Mouse (Mus musculus) brain, embryonic 18.5 days (tissue): ENCODE data around the gene Speg.

Source experiments
- DNase-seq: peaks from one replicate; pipeline ENCODE4 v3.0.0-alpha.2; 2012; ENCODE audit warnings: low read depth, low spot score

Gene Speg

GRCm38 (mm10) chr1:75442171-75442570 lies 67.1 kb downstream of the Speg start:
- DNase-seq: no peak

GRCm38 (mm10) chr1:75442811-75443210 lies 67.7 kb downstream of the Speg start:
- DNase-seq: no peak

- DNase-seq: no peak
Observed at GRCm38 (mm10) chr1:75443247-75444024, 68.3 kb downstream of the Speg start.

- DNase-seq: no peak
Observed at GRCm38 (mm10) chr1:75444208-75444607, 69.1 kb downstream of the Speg start.

GRCm38 (mm10) chr1:75445141-75445701 lies 70.1 kb downstream of the Speg start:
- DNase-seq: no peak

- no peak for DNase-seq
Observed at GRCm38 (mm10) chr1:75445751-75446611, 70.9 kb downstream of the Speg start.

GRCm38 (mm10) chr1:75446656-75447055 lies 71.6 kb downstream of the Speg start:
- DNase-seq: no peak

GRCm38 (mm10) chr1:75447265-75448051 lies 72.4 kb downstream of the Speg start:
- DNase-seq: no peak

- DNase-seq: no peak
Observed at GRCm38 (mm10) chr1:75448052-75448431, 72.9 kb downstream of the Speg start.

- DNase-seq: no peak
Observed at GRCm38 (mm10) chr1:75448937-75449336, 73.8 kb downstream of the Speg start.

- DNase-seq: no peak
Observed at GRCm38 (mm10) chr1:75449377-75450135, 74.5 kb downstream of the Speg start.

GRCm38 (mm10) chr1:75450314-75451005 lies 75.4 kb downstream of the Speg start, which contains the start of gene Asic4:
Asic4 (plus strand) TSS chr1:75450436.
- no peak for DNase-seq

GRCm38 (mm10) chr1:75451900-75452299 lies 76.8 kb downstream of the Speg start:
- no peak for DNase-seq

GRCm38 (mm10) chr1:75455433-75455832 lies 80.3 kb downstream of the Speg start:
- DNase-seq: no peak

GRCm38 (mm10) chr1:75455948-75456347 lies 80.9 kb downstream of the Speg start:
- no peak for DNase-seq

GRCm38 (mm10) chr1:75456746-75457564 lies 81.9 kb downstream of the Speg start:
- no peak for DNase-seq

- no peak for DNase-seq
Observed at GRCm38 (mm10) chr1:75457710-75458024, 82.6 kb downstream of the Speg start.

GRCm38 (mm10) chr1:75458025-75458788 lies 83.1 kb downstream of the Speg start:
- no peak for DNase-seq
